Comparison of ENCODE assay signal across 13 mouse cellular contexts in the genomic region with DNA sequence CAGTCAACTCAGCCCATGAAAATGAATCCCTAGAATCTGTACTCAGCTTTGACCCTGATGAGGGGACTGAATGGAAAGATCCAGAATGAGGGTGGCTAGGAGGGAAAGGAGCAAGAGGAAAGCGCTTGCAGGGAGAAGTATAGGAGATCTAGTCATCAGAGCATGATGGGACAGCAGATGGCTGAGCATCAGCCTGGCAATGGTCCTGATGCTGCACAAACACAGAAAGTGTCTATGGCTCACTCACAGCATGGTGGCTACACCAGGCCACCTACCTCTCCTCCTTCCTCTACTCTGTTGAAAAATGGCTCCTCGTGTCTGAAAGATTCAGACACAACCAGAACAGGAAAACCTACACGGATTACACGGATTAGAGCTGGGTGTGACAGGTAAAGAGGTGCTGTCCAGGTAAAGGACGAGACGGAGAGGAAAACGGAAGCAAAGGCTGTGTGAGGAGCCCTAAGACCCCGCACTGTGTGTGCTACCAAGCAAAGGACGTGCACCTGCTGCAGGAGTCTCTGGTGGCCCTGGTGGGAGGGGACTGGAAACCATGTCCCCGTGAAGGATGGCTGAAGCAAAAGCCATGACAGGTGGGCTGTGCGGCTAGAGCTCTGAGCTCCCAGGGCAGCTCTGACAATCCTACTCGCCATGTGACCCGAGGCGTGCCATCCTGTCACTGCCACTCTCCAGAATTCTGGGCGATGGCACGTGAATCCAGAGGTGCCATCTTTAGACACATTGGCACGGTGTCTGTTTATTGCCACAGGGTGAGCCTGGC. TPM values are rescaled to one million over a fixed set of nuclear protein-coding genes. Genes with fewer than 3 reads are reported as not detected.
A peak's percentile ranks its signal among the peaks of the same experiment; 100 is the strongest.
DNase-seq lines count a peak whose midpoint lies in the region; ATAC-seq and TF ChIP-seq lines count a peak whose summit lies in the region.
"Had no signal": no experiment of that assay in that cellular context is flagged by ENCODE, and none has a peak within 500 bp of the region (broad histone marks: within the 10 kb centered on the region; RNA-seq: fewer than 3 reads in every experiment).

No protein-coding gene starts in this region.

- no peak overlapping the region for H3K4me3 ChIP-seq in forebrain, postnatal 0 days (ENCODE audit: low read depth, low read length)
- no peak overlapping the region for H3K4me3 ChIP-seq in forebrain, embryonic 10.5 days
- H3K4me3 ChIP-seq: heart, adult 2 months; limb, embryonic 12.5 days had no signal

- H3K36me3 ChIP-seq in forebrain, postnatal 0 days (ENCODE audit: insufficient read depth): peaks cover 7% of the 10 kb centered on the region; the same call in 1 of the 2 replicates
- H3K36me3 ChIP-seq in forebrain, embryonic 10.5 days (replicated peaks): 0 out of 2 replicates have a peak, but pooled peaks cover 4% of the 10 kb centered on the region
- H3K36me3 ChIP-seq: limb, embryonic 12.5 days had no signal

- H3K27ac ChIP-seq in forebrain, postnatal 0 days (ENCODE audit: low read depth, low read length): no peak overlapping the region
- H3K27ac ChIP-seq in forebrain, embryonic 10.5 days: no peak overlapping the region
- H3K27ac ChIP-seq: heart, adult 2 months; limb, embryonic 12.5 days had no signal

- no peaks in the 10 kb centered on the region for H3K27me3 ChIP-seq in forebrain, postnatal 0 days (ENCODE audit: insufficient read depth, low read length)
- peaks cover 16% of the 10 kb centered on the region for H3K27me3 ChIP-seq in forebrain, embryonic 10.5 days (ENCODE audit: poor library complexity, severe bottlenecking)

- ATAC-seq in forebrain, postnatal 0 days: 0 out of 2 replicates have a peak, but pooled peaks have one; percentile 27
- ATAC-seq: intestine, embryonic 16.5 days had no signal

- 90% methylated on average over 17 of the region's 17 CpGs for WGBS in forebrain, postnatal 0 days
- 90% methylated on average over 17 of the region's 17 CpGs for WGBS in forebrain, embryonic 10.5 days

- H3K9me3 ChIP-seq in forebrain, postnatal 0 days (ENCODE audit: low read length): no peaks in the 10 kb centered on the region
- no peaks in the 10 kb centered on the region for H3K9me3 ChIP-seq in forebrain, embryonic 10.5 days
- H3K9me3 ChIP-seq: limb, embryonic 12.5 days had no signal

- H3K9ac ChIP-seq in forebrain, postnatal 0 days: no peak overlapping the region
- H3K9ac ChIP-seq: limb, embryonic 12.5 days had no signal

- peak; percentile 20 for DNase-seq in forebrain, postnatal 0 days
- DNase-seq in forebrain, embryonic 10.5 days (ENCODE audit: extremely low spot score, low spot score): no peak
- DNase-seq in right cerebral cortex, postnatal 25 days: peak; percentile 36
- no peak for DNase-seq in right cerebral cortex, postnatal 4 days
- DNase-seq in cerebellum, adult 9-10 months: peak; percentile 73
- DNase-seq in layer of hippocampus, postnatal 36 days: peak; percentile 53 to 62
- DNase-seq in testis, postnatal 14 days (ENCODE audit: low spot score): no peak
- no peak for DNase-seq in ovary, adult 18-20 months (ENCODE audit: low spot score)
- DNase-seq: heart, adult 2 months; heart, postnatal 14 days; lung, adult 18-20 months had no signal

- TF ChIP-seq CTCF in forebrain, postnatal 0 days (IDR thresholded peaks at IDR 0.05; ENCODE audit: low read depth): no peak

- H3K4me1 ChIP-seq in forebrain, postnatal 0 days (ENCODE audit: insufficient read depth): no peaks in the 10 kb centered on the region
- H3K4me1 ChIP-seq in forebrain, embryonic 10.5 days: peaks cover 11% of the 10 kb centered on the region

- H3K4me2 ChIP-seq in forebrain, postnatal 0 days (ENCODE audit: low read depth): no peak overlapping the region
- H3K4me2 ChIP-seq: limb, embryonic 12.5 days had no signal

RNA-seq across cellular contexts. Expression of gene Zfp574, which starts 40.0 kb away (rescaled TPM):
- total RNA-seq in forebrain, postnatal 0 days (2014; rRNA removed): 25.4 and 31.5 TPM in 2 replicates
- polyA plus RNA-seq in forebrain, postnatal 0 days (2015; fragmentation: Nextera tagmentation; extraction: Ambion mirVana): 30.6 and 33.0 TPM in 2 replicates
- 41.5 and 42.5 TPM in 2 replicates for polyA plus RNA-seq in forebrain, embryonic 10.5 days (2016; fragmentation: Nextera tagmentation; extraction: Ambion mirVana)
- 10 to 100 TPM; 28.4 to 30.0 TPM for total RNA-seq in layer of hippocampus, postnatal 36 days (2021)

RNA-seq across cellular contexts. Expression of gene Grik5, which starts 40.2 kb away (rescaled TPM):
- total RNA-seq in forebrain, postnatal 0 days (2014; rRNA removed): 94.1 and 106 TPM in 2 replicates
- 10.2 and 15.8 TPM in 2 replicates for polyA plus RNA-seq in forebrain, postnatal 0 days (2015; fragmentation: Nextera tagmentation; extraction: Ambion mirVana)
- polyA plus RNA-seq in forebrain, embryonic 10.5 days (2016; fragmentation: Nextera tagmentation; extraction: Ambion mirVana): 4.4 and 6.8 TPM in 2 replicates
- 100 to 1,000 TPM; 234 to 242 TPM for total RNA-seq in layer of hippocampus, postnatal 36 days (2021)

Comparison
In these comparisons a context has a peak if more than half of its experiments do, and no peak if none do; other contexts are left out.
1. DNase-seq: peak in forebrain, postnatal 0 days (single experiment), right cerebral cortex, postnatal 25 days (single experiment), cerebellum, adult 9-10 months (single experiment) and layer of hippocampus, postnatal 36 days (2 of 2); none in forebrain, embryonic 10.5 days (single experiment), right cerebral cortex, postnatal 4 days (single experiment), testis, postnatal 14 days (single experiment) and ovary, adult 18-20 months (single experiment).